Mouse (Mus musculus) midbrain, embryonic 13.5 days (tissue): ENCODE measurements around the gene Ip6k2. TPM values are rescaled to one million over a fixed set of nuclear protein-coding genes. Genes with fewer than 3 reads are reported as not detected.

Experiments
- ATAC-seq: fragments of 200-750 bp; cut with Nextera tagmentation; 2 replicates; pipeline ENCODE4 v1.8.0; 2017; ENCODE audit warnings: mild to moderate bottlenecking, moderate TSS enrichment, moderate library complexity
- H3K27ac ChIP-seq: fragments of 300-500 bp; sonication (generic); 2 replicates; pipeline ENCODE4 v1.5.1; 2015; ENCODE audit warnings: inconsistent platforms, mild to moderate bottlenecking, moderate library complexity
- H3K27me3 ChIP-seq: fragments of 300-500 bp; sonication (generic); 2 replicates; pipeline ENCODE4 v1.6.1; 2015; ENCODE audit warnings: mild to moderate bottlenecking, inconsistent platforms
- H3K36me3 ChIP-seq: fragments of 300-500 bp; sonication (generic); 2 replicates; pipeline ENCODE4 v1.6.1; 2015; ENCODE audit warnings: mild to moderate bottlenecking, inconsistent platforms
- H3K4me1 ChIP-seq: fragments of 300-500 bp; sonication (generic); replicated peaks from 2 replicates; pipeline ENCODE4 v1.6.1; 2015; ENCODE audit warnings: inconsistent platforms
- H3K4me2 ChIP-seq: fragments of 300-500 bp; sonication (generic); replicated peaks from 2 replicates; pipeline ENCODE4 v1.6.1; 2015; ENCODE audit warnings: moderate library complexity, mild to moderate bottlenecking, inconsistent platforms
- H3K4me3 ChIP-seq: fragments of 300-500 bp; sonication (generic); replicated peaks from 2 replicates; pipeline ENCODE4 v1.5.1; 2015; ENCODE audit warnings: mild to moderate bottlenecking, inconsistent platforms
- H3K9ac ChIP-seq: fragments of 300-500 bp; sonication (generic); replicated peaks from 2 replicates; pipeline ENCODE4 v1.6.1; 2015; ENCODE audit warnings: mild to moderate bottlenecking, inconsistent platforms
- H3K9me3 ChIP-seq: fragments of 300-500 bp; sonication (generic); 2 replicates; pipeline ENCODE4 v1.6.1; 2016; ENCODE audit warnings: mild to moderate bottlenecking, inconsistent platforms
- WGBS: fragments of 180-500 bp; shearing (Covaris S2); methylation state at CpG from one replicate; pipeline ENCODE4 v1.1.7; 2015; 5-methylcytosine and 5-hydroxymethylcytosine counted together
- microRNA-seq: library from miRNA; unstranded; fragments of <30 nt; microRNA quantifications from one replicate; pipeline ENCODE4, GENCODE M21; 2016
- polyA plus RNA-seq: library from polyadenylated mRNA; unstranded; fragments of >200 nt; fragmentation: Nextera tagmentation; extraction: Ambion mirVana; gene quantifications from 2 replicates; pipeline ENCODE4 v1.2.1, GENCODE M21; 2015

Gene Ip6k2
- polyA plus RNA-seq, 1 experiment from 2014 or later: 217 TPM

DNA sequence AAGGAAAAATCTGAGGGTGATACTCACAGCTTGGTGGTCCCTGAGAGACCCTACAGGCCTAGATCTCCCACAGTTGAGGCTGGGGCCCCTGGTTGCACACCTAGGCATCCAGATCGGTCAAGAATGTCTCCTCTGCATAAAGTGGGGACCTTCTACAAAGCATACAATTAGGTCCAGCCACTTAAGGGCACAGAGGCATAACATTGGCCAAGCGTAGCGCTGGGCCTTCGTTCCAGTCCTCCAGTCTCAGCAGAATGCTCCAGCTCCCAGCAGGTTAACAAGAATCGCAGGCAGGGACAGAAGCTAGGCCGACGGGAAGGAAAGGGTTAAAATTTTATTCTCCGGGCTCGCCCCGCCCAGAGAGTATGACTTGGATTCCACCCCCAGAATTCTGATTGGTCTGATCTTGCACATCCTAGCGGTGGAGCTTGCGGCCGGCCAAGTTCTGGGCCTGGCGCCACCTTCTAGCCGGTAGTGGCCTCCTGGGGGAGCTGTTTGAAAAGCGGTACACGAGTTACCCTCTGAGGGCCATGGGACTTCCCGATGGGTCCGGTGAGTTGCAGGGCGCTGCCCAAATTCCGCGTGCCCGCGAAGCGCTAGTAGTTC, 70.1 kb downstream of the Ip6k2 start:
- ATAC-seq: peak; percentile 87
- peaks cover 13% of the 10 kb centered on the region for H3K4me1 ChIP-seq
- H3K4me3 ChIP-seq: peak overlapping the region; percentile 71
- no peaks in the 10 kb centered on the region for H3K27me3 ChIP-seq
- H3K9me3 ChIP-seq: no peaks in the 10 kb centered on the region
- H3K36me3 ChIP-seq: peaks cover 64% of the 10 kb centered on the region
- peak overlapping the region; percentile 89 for H3K4me2 ChIP-seq
- 2% methylated on average over 25 of the region's 25 CpGs for WGBS
- peak overlapping the region; percentile 79 for H3K27ac ChIP-seq
- H3K9ac ChIP-seq: peak overlapping the region; percentile 80

DNA sequence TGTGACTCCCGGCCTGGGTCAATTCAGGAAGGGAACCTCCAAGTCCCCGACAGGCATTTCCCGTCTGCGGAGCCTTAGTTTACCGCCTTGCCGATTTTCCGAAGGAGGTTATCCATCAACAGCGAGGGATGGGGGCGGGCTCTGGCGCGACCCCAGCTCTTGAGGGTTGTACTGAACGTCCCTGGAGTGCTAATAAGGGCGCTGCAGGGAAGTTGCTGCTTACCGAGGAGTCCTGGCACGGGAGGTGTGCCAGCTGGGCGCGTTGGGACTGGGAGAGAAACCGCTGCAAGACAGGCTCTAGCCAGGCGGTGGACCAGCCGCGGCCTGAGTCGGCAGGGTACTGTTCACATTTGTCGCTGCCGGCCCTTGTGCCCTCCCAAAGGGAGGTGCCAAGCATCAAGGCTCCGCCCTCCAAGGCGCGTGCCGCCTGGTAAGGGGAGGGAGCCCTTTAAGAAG, 70.7 kb downstream of the Ip6k2 start:
- H3K27ac ChIP-seq: peak overlapping the region; percentile 79
- H3K27me3 ChIP-seq: no peaks in the 10 kb centered on the region
- peaks cover 64% of the 10 kb centered on the region for H3K36me3 ChIP-seq
- H3K4me3 ChIP-seq: peak overlapping the region; percentile 71
- ATAC-seq: peak; percentile 87
- H3K4me2 ChIP-seq: peak overlapping the region; percentile 89
- WGBS: under 1% methylated on average over 28 of the region's 28 CpGs
- H3K9me3 ChIP-seq: no peaks in the 10 kb centered on the region
- peak overlapping the region; percentile 80 for H3K9ac ChIP-seq
- peaks cover 13% of the 10 kb centered on the region for H3K4me1 ChIP-seq

DNA sequence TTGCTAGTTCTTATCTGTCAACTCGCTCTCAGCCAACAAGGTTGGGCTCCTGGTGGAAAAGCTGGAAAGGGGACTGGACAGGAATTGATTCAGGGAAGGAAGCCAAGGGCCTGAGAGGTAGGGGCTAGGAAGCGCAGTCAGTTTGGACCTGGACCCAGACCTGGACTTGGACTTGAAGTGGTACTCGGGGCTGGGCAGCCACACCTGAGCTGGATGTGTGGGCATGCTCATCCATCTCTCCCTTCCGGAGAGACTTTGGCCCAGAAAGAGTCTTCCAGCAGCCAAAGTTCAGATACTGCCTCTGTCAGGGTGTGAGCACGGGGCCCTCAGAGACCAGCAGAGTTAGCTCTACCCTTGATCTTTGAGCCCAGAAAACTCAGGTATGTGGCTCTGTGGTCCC, 71.7 kb downstream of the Ip6k2 start:
- Histone ChIP-seq H3K9ac (no peak overlapping the region), H3K27me3 (no peaks in the 10 kb centered on the region), H3K36me3 (peaks cover 65% of the 10 kb centered on the region), H3K4me3 (no peak overlapping the region), H3K27ac (no peak overlapping the region), H3K4me1 (peaks cover 13% of the 10 kb centered on the region), H3K4me2 (peak overlapping the region; percentile 89; the same call in 1 of the 2 replicates), H3K9me3 (no peaks in the 10 kb centered on the region)
- WGBS: 62% methylated on average over 5 of the region's 5 CpGs
- ATAC-seq: no peak

Small RNAs within 50 kb of the gene (microRNA-seq; reads per million reads assigned to microRNA genes)
- gene Gm23156: not detected

Other genes starting within 250 kb of the Ip6k2 start
- 108 and 115 TPM in 2 replicates for gene Impdh2, start 223.5 kb upstream of the Ip6k2 start, polyA plus RNA-seq
- 73.7 and 79.2 TPM in 2 replicates for gene Ndufaf3, start 216.4 kb upstream of the Ip6k2 start, polyA plus RNA-seq
- 321 and 345 TPM in 2 replicates for gene Dalrd3, start 213.9 kb upstream of the Ip6k2 start, polyA plus RNA-seq
- gene Wdr6, start 205.1 kb upstream of the Ip6k2 start, polyA plus RNA-seq: 364 and 380 TPM in 2 replicates
- gene P4htm, start 186.1 kb upstream of the Ip6k2 start, polyA plus RNA-seq: 24.6 and 27.7 TPM in 2 replicates
- gene Arih2, start 134.4 kb upstream of the Ip6k2 start, polyA plus RNA-seq: 53.6 and 54.0 TPM in 2 replicates
- gene Slc25a20, start 121.7 kb upstream of the Ip6k2 start, polyA plus RNA-seq: 39.5 and 40.5 TPM in 2 replicates
- 49.3 and 54.0 TPM in 2 replicates for gene Prkar2a, start 94.5 kb upstream of the Ip6k2 start, polyA plus RNA-seq
- gene Nckipsd, start 24.6 kb downstream of the Ip6k2 start, polyA plus RNA-seq: 20.9 and 29.5 TPM in 2 replicates
- 17.7 and 18.0 TPM in 2 replicates for gene Celsr3, start 42.5 kb downstream of the Ip6k2 start, polyA plus RNA-seq
- 11.3 and 12.5 TPM in 2 replicates for gene Slc26a6, start 69.5 kb downstream of the Ip6k2 start, polyA plus RNA-seq
- 0.46 TPM in 1 of 2 replicates, not detected in the other for gene Tmem89, start 130.8 kb downstream of the Ip6k2 start, polyA plus RNA-seq
- 366 and 383 TPM in 2 replicates for gene Uqcrc1, start 152.8 kb downstream of the Ip6k2 start, polyA plus RNA-seq
- gene Col7a1, start 169.8 kb downstream of the Ip6k2 start, polyA plus RNA-seq: 1.7 and 1.8 TPM in 2 replicates
- not detected in 2 replicates for gene Ucn2, start 202.2 kb downstream of the Ip6k2 start, polyA plus RNA-seq
- gene Pfkfb4, start 208.0 kb downstream of the Ip6k2 start, polyA plus RNA-seq: 24.4 and 30.6 TPM in 2 replicates